Mouse (Mus musculus): Measurements from ENCODE around the gene Elp5. TPM values are rescaled to one million over a fixed set of nuclear protein-coding genes. Genes with fewer than 3 reads are reported as not detected.

Gene Elp5
- total RNA-seq, 2 experiments from 2014 or later = 29.0 to 34.6 TPM

GRCm38 (mm10) chr11:69920266-69921031 lies 61.9 kb downstream of the Elp5 start:
- intact Hi-C loops (cut with DNase I) = no loop called here
- DNase-seq = peak in 1 of 2 experiments; percentile 39

DNA sequence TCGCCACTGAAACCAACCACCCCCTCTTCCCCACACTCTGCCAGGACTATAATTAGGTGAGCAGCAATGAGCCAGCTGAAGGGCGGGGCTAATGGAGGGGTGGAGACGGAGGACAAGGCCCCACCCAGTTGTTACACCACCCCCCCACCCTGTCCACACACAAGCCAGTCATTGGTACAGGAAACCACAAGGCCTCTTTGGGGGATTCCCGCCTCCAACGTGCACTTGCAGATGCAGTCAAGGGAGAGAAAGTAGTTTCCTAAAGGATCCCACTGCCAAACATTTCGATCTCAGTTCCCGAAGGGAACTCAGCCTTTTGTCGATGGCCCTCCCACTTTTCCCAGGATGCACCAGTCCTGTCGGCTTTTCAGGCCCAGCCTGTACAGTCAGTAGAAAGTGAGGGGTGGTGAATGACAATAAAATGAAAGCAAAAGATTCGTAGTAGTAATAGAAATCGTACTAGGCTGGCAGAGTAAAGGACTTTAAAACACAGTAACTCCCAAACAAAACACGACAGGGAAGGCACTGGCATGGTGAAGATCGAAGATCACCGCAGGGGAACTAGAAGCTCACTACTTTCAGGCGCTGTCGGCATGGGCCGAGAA lies 62.6 kb downstream of the Elp5 start:
- intact Hi-C loops (cut with DNase I) = no loop called here

GRCm38 (mm10) chr11:69919053-69919452 lies 63.3 kb downstream of the Elp5 start:
- no peak for DNase-seq
- intact Hi-C loops (cut with DNase I) = no loop called here

More for the DNA sequence above, 62.6 kb downstream of the Elp5 start:
- peak; percentile 76 to 84 for DNase-seq

Small RNAs within 50 kb of the gene (microRNA-seq; reads per million reads assigned to microRNA genes)
- gene Gm44349 = 0 reads per million in 2 experiments
- gene Mir324 = 688 to 800 reads per million in 2 experiments

Other genes starting within 250 kb of the Elp5 start
- gene Polr2a, start 223.9 kb downstream of the Elp5 start, total RNA-seq (2021) = 10 to 100 TPM; 28.7 to 29.2 TPM
- not detected for gene Slc35g3, start 220.5 kb downstream of the Elp5 start, total RNA-seq (2021)
- 10 to 100 TPM; 24.3 to 26.2 TPM for gene Zbtb4, start 216.6 kb downstream of the Elp5 start, total RNA-seq (2021)
- 10 to 100 TPM; 29.2 to 33.1 TPM for gene Chrnb1, start 186.6 kb downstream of the Elp5 start, total RNA-seq (2021)
- gene Fgf11, start 180.7 kb downstream of the Elp5 start, total RNA-seq (2021) = 1 to 10 TPM; 4.6 to 4.8 TPM
- gene Tmem102, start 176.9 kb downstream of the Elp5 start, total RNA-seq (2021) = under 1 TPM; 0.12 to 0.20 TPM
- not detected for gene Gm39566, start 167.2 kb downstream of the Elp5 start, total RNA-seq (2021)
- gene Spem2, start 164.1 kb downstream of the Elp5 start, total RNA-seq (2021) = not detected
- not detected for gene Spem1, start 160.3 kb downstream of the Elp5 start, total RNA-seq (2021)
- 1 to 10 TPM; 2.4 to 2.9 TPM for gene Nlgn2, start 144.7 kb downstream of the Elp5 start, total RNA-seq (2021)
- 100 to 1,000 TPM; 104 to 140 TPM for gene Tmem256, start 144.0 kb downstream of the Elp5 start, total RNA-seq (2021)
- 10 to 100 TPM; 10.6 to 11.2 TPM for gene Plscr3, start 136.1 kb downstream of the Elp5 start, total RNA-seq (2021)
- gene Tnk1, start 123.8 kb downstream of the Elp5 start, total RNA-seq (2021) = not detected
- gene Tmem95, start 104.5 kb downstream of the Elp5 start, total RNA-seq (2021) = not detected
- 1 to 10 TPM; 1.3 to 1.5 TPM for gene Kctd11, start 101.1 kb downstream of the Elp5 start, total RNA-seq (2021)
- gene Acap1, start 87.0 kb downstream of the Elp5 start, total RNA-seq (2021) = 1 to 10 TPM in 1 of 2 experiments, under 1 TPM in 1; 0.27 to 1.1 TPM
- gene 2810408A11Rik, start 81.5 kb downstream of the Elp5 start, total RNA-seq (2021) = under 1 TPM in 1 of 2 experiments, not detected in 1; 0.59 TPM
- 10 to 100 TPM; 22.9 to 23.1 TPM for gene Neurl4, start 81.4 kb downstream of the Elp5 start, total RNA-seq (2021)
- gene Gps2, start 68.6 kb downstream of the Elp5 start, total RNA-seq (2021) = 10 to 100 TPM; 33.9 to 42.5 TPM
- gene Eif5a, start 60.6 kb downstream of the Elp5 start, total RNA-seq (2021) = 100 to 1,000 TPM; 402 to 432 TPM
- 10 to 100 TPM in 1 of 2 experiments, 1 to 10 TPM in 1; 5.4 to 10.6 TPM for gene Ybx2, start 46.7 kb downstream of the Elp5 start, total RNA-seq (2021)
- gene Slc2a4, start 34.3 kb downstream of the Elp5 start, total RNA-seq (2021) = 100 to 1,000 TPM; 382 to 407 TPM
- not detected for gene Cldn7, start 17.7 kb downstream of the Elp5 start, total RNA-seq (2021)
- 100 to 1,000 TPM; 171 to 246 TPM for gene Ctdnep1, start 1.4 kb downstream of the Elp5 start, total RNA-seq (2021)
- gene Gabarap, start 8.6 kb upstream of the Elp5 start, total RNA-seq (2021) = 100 to 1,000 TPM; 142 to 178 TPM
- gene Phf23, start 13.3 kb upstream of the Elp5 start, total RNA-seq (2021) = 10 to 100 TPM; 12.6 to 16.5 TPM
- gene Dvl2, start 18.1 kb upstream of the Elp5 start, total RNA-seq (2021) = 1 to 10 TPM; 3.3 to 4.6 TPM
- 100 to 1,000 TPM; 320 to 384 TPM for gene Acadvl, start 32.9 kb upstream of the Elp5 start, total RNA-seq (2021)
- 1 to 10 TPM; 4.9 to 6.5 TPM for gene Dlg4, start 34.4 kb upstream of the Elp5 start, total RNA-seq (2021)
- not detected for gene Asgr1, start 71.6 kb upstream of the Elp5 start, total RNA-seq (2021)
- not detected for gene Asgr2, start 110.1 kb upstream of the Elp5 start, total RNA-seq (2021)
- gene Mgl2, start 147.8 kb upstream of the Elp5 start, total RNA-seq (2021) = 1 to 10 TPM; 1.1 to 1.2 TPM
- gene Clec10a, start 173.7 kb upstream of the Elp5 start, total RNA-seq (2021) = 1 to 10 TPM; 1.8 to 2.0 TPM
- gene Slc16a11, start 230.2 kb upstream of the Elp5 start, total RNA-seq (2021) = under 1 TPM; 0.46 to 0.49 TPM
- gene Slc16a13, start 238.5 kb upstream of the Elp5 start, total RNA-seq (2021) = under 1 TPM; 0.74 to 0.94 TPM
- gene Bcl6b, start 247.3 kb upstream of the Elp5 start, total RNA-seq (2021) = 1 to 10 TPM; 3.7 to 6.5 TPM